Mouse (Mus musculus): ENCODE measurements at regions not wholly inside any gene's neighbourhood (a gene's known extent, or its start where the extent isn't known, plus 50 kb on each side); places are given as distances from the start of the nearest gene placed in this dataset.

GRCm38 (mm10) chr5:100274674-100275073 is 115.1 kb upstream of the Tmem150c start:
- TF ChIP-seq POLR2A (IDR thresholded peaks at IDR 0.05; ENCODE audit: extremely low read depth, insufficient read depth, low read length) (no peak), CTCF (IDR thresholded peaks at IDR 0.05; ENCODE audit: low read depth, low read length) (no peak)

Data from liver, adult 2 months (tissue).